Mouse (Mus musculus): ENCODE results near the gene Rnf144a. TPM values are rescaled to one million over a fixed set of nuclear protein-coding genes. Genes with fewer than 3 reads are reported as not detected.

Gene Rnf144a
- polyA plus RNA-seq, 1 experiment from 2014 or later: 35.1 TPM

DNA sequence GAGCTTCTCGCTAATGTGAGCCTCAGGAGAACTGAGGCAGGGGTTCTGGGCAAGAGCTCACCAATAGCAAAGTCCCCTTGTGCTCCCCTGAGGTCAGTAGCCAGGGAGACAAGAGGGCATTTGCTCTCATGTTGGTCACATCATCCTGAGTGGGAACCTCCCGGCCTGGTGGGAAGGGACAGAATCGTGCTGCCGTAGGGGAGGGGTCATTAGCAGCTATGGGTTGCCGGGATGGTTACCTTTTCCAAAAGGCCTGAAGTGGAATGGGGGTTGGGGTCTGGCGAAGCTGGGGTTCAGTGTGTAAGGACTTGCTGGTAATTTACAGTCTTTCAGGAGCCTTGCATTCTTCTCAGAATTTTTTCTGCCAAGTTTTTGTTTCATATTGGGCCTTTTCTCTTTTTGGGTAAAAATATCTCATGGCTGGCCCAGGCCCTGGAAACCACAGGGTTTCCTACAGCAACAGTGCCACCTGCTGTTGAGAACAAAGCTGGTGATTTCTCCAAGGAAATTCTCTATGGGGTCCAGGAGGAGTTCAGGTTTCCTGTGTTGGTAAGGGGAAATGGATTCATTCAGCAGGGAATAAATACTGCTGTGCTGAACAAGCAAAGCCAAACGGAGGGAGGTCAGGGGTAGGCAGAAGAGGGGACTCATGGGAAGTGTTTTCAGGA, 137.9 kb downstream of the Rnf144a start:
- ATAC-seq (ENCODE audit: low FRiP score, low TSS enrichment): peak; percentile 15; the same call in 1 of the 2 replicates
- Histone ChIP-seq H3K4me2 (replicated peaks; ENCODE audit: low read depth, low read length) (no peak overlapping the region), H3K27ac (ENCODE audit: low read length) (no peak overlapping the region), H3K9ac (replicated peaks; ENCODE audit: low read length) (no peak overlapping the region), H3K4me3 (ENCODE audit: low read length) (no peak overlapping the region), H3K4me1 (ENCODE audit: insufficient read depth, low read length) (no peaks in the 10 kb centered on the region), H3K27me3 (ENCODE audit: insufficient read depth, low read length) (no peaks in the 10 kb centered on the region), H3K9me3 (ENCODE audit: low read length) (no peaks in the 10 kb centered on the region), H3K36me3 (ENCODE audit: insufficient read depth, low read length) (no peaks in the 10 kb centered on the region)
- WGBS: 45% methylated on average over 7 of the region's 7 CpGs

DNA sequence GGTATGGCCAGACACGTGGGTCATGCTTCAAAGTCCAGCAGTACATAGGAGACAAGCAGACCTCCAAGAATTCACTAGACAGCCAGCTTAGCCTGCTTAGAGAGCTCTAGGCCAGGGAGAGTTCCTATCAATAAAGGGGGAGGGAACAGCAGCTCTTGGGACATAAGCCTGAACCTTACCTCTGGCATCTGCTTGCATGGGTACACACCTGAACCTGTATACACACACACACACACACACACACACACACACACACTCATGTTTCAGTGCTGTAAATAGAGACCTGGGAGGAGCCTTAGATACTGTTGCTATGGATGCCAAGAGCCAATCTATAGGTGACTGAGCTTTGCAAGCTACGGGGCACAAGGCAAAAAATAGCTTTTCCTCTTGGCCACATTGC, 138.5 kb downstream of the Rnf144a start:
- H3K9me3 ChIP-seq (ENCODE audit: low read length): no peaks in the 10 kb centered on the region
- 63% methylated on average over 2 of the region's 2 CpGs for whole genome bisulfite sequencing
- H3K9ac ChIP-seq (replicated peaks; ENCODE audit: low read length): no peak overlapping the region
- H3K4me3 ChIP-seq (ENCODE audit: low read length): no peak overlapping the region
- no peak overlapping the region for H3K27ac ChIP-seq (ENCODE audit: low read length)
- no peaks in the 10 kb centered on the region for H3K27me3 ChIP-seq (ENCODE audit: insufficient read depth, low read length)
- no peaks in the 10 kb centered on the region for H3K4me1 ChIP-seq (ENCODE audit: insufficient read depth, low read length)
- H3K4me2 ChIP-seq (replicated peaks; ENCODE audit: low read depth, low read length): no peak overlapping the region
- H3K36me3 ChIP-seq (ENCODE audit: insufficient read depth, low read length): no peaks in the 10 kb centered on the region
- 0 out of 2 replicates have a peak, but pooled peaks have one; percentile 46 for ATAC-seq (ENCODE audit: low FRiP score, low TSS enrichment)

Small RNAs within 50 kb of the gene (microRNA-seq; reads per million reads assigned to microRNA genes)
- gene Mir6538: 11.9 reads per million, percentile 31 among the genes with 10 or more reads in this experiment

Other genes starting within 250 kb of the Rnf144a start
- 27.3 and 28.0 TPM in 2 replicates for gene Rsad2, start 41.2 kb upstream of the Rnf144a start, polyA plus RNA-seq (2015; fragmentation: Nextera tagmentation; extraction: Ambion mirVana)
- gene Cmpk2, start 54.0 kb upstream of the Rnf144a start, polyA plus RNA-seq (2015; fragmentation: Nextera tagmentation; extraction: Ambion mirVana): 8.9 and 9.2 TPM in 2 replicates

Data from kidney, embryonic 16.5 days (tissue).